Mouse (Mus musculus) frontal cortex, postnatal 25 days (tissue): ENCODE results near the gene Selplg.
"Not testable (repeated sequence)": the region's sequence is repeated elsewhere in the genome, so short reads cannot be mapped to it uniquely, and the experiment has no call there.

Experiments
- DNase-seq, 2 experiments: peaks; one replicate each; pipeline ENCODE4 v3.0.0; 2022; ENCODE audit warnings: low spot score in 2 of 2

Selplg gene

DNA sequence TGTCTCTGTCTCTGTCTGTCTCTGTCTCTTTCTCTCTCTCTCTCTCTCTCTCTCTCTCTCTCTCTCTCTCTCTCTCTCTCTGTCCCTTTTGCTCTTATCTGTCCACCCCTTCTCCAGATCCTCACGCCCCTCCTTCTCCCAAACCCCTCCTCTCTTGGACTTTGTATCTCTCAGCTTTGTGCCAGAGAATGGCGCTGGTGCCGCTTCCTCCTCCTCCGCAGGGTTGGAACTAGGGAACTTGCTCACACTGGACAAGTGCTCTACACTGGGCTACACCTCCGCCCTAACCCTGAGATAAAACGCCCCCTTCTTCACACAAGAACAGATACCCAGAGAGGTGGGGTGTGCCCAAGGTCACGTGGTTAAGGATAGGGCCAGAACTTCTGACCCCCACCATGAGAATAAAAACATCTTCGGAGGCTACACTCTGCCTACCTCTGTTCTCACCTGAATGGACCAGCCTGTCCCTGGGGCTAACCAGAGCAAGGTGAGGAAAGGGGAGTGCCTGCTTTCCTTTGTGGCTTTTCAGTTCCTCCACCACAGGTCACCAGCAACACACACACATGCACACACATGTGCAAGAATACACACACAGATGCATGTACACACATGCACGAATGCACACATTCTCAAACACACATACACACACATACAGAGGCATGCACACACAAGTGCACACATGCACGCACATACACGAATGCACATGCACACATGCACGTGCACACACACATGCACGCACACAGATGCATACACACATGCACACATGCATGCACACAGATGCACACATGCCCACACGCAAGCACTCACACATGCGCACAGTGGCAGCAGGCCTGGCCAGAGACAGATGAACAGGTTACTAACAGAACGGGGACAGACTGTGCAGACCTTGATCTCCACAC, 41.0 kb downstream of the Selplg start:
- no peak for DNase-seq

DNA sequence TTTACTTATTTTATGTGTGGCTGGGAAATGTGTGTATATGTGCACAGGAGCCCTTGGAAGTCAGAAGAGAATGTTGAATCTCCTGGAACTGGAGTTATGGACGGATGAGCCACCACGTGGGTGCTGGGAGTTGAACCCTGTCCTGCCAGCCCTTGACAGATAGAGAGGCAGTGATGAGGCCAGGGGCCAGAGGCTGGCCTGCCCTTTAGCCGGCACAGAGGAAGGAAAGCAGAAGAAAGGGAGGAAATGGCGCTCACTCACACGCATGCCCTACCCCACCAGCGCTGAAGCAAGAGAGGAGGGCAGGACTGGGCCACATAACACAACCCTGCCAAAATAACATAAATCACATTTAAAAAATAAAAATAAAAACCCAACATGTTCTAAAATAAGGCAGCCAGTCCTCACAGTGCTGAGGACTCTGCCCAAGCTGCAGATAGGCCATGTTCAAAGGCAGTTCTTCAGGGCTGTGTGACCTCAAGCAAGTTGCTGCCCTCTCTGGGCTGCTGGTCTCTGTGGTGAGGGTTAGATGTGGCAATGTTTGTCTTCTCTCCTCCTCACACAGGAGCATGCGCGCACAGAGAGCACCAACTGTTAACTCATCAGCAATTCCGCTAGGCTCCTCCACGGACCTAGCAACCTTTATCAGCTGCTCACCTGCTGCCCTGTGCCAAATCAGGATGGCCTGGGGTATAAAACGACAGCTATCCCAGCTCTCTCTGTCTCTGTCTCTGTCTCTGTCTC, 41.8 kb downstream of the Selplg start:
- DNase-seq, result no peak

- no peak for DNase-seq
These were observed 43.2 kb downstream of the Selplg start for GRCm38 (mm10) chr5:113789075-113789788.

- no peak for DNase-seq
These were observed 43.8 kb downstream of the Selplg start for GRCm38 (mm10) chr5:113788645-113789044.

- DNase-seq, result no peak
These were observed 45.5 kb downstream of the Selplg start for GRCm38 (mm10) chr5:113786985-113787384.

DNA sequence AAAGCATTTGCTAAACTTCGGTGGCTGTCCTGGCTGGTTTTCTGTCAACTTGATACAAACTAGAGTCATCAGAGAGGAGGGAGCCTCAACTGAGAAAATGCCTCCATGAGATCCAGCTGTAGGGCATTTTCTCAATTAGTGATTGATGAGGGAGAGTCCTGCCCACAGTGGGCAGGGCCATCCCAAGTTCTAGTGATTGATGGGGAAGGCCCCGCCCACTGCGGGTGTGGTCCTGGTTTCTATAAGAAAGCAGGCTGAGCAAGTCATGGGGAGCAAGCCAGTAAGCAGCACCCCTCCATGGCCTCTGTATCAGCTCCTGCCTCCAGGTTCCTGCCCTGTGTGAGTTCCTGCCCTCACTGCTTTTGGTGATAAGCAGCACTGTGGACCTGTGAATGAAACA, 48.3 kb downstream of the Selplg start:
- DNase-seq, result not testable (repeated sequence)

- no peak for DNase-seq
These were observed 48.9 kb downstream of the Selplg start for GRCm38 (mm10) chr5:113783581-113784001.

DNA sequence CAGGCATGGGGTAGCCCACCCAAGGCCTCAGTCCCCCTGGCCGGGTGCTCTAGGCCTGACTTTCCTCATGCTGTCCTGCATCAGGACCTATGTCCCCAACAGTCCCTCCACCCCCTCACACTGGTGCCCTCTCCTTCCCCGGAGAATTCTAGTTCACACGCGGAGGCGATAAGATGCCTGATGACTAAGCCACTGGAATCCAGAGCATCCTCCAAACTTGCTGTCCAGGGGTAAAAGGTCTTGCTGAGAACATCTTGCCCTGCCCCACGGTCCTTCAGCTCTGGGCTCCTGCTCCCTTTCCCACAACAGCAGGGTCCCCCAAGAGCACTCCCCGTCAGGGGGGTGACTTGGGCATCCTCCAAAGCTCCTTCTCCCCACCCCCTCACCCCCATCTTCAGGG, 49.8 kb downstream of the Selplg start:
- DNase-seq, result no peak

GRCm38 (mm10) chr5:113781875-113782274, 50.6 kb downstream of the Selplg start:
- no peak for DNase-seq

- no peak for DNase-seq
These were observed 51.2 kb downstream of the Selplg start for GRCm38 (mm10) chr5:113781254-113781653.

GRCm38 (mm10) chr5:113780763-113781162, 51.7 kb downstream of the Selplg start:
- no peak for DNase-seq

GRCm38 (mm10) chr5:113780082-113780752, 52.2 kb downstream of the Selplg start:
- no peak for DNase-seq

DNA sequence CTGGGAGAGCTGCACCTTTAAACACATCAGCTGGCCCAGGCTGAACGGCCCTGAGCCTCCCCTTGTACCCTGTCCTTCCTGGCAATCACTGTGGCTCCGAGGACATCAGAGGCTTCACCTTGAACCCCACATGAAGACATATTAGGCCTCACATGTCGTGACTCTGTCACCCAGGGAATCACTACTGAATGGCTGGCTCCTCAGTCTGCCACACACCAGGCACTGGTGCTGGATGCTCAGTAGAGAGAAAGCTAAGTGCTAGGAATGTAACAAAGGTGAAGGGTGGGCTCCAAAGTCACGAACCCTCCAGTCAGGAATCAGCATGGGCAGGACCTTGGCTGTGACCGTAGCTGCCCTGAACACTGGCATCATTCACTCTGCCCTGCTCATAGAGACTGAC, 52.9 kb downstream of the Selplg start:
- DNase-seq, result no peak

- DNase-seq, result not testable (repeated sequence)
These were observed 54.7 kb downstream of the Selplg start for GRCm38 (mm10) chr5:113777728-113778127.

- no peak for DNase-seq
These were observed 55.6 kb downstream of the Selplg start for GRCm38 (mm10) chr5:113776896-113777226.

DNA sequence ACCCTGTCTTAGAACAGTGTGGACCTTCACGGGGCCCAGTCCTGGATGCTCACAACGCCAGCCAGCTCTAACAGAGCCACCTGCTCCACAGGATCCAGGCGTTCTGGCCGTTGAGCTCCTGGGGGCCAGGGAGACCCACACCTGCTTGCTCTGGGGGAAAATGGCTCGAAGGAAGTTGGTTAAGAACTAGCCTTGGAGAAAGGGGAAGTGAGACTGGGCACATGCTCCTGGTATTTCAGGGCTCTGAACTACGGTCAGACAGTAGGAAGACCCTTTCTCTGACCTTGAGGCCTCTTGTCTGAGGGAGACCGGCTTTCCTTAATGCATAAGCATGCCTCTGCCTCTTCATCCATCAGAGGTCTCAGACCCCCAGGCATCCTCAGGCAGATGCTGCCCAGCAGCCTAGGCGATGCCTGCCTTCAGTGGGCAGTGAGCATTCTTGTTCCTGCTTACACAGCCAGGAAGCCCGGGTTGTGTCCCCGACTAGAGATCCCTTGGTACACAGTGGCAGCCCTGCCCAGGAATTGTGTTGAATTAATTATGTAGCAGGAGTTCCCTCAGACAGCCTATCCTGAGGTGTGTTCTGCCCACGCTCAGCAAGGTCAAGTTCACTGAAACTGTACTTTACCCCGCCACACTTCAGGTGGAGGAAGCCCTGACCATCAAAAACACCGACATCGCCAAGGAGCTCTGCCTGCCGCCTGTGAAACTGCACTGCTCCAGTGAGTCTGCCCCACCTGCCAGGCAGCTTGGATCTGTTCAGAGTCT, 56.1 kb downstream of the Selplg start:
- no peak for DNase-seq

DNA sequence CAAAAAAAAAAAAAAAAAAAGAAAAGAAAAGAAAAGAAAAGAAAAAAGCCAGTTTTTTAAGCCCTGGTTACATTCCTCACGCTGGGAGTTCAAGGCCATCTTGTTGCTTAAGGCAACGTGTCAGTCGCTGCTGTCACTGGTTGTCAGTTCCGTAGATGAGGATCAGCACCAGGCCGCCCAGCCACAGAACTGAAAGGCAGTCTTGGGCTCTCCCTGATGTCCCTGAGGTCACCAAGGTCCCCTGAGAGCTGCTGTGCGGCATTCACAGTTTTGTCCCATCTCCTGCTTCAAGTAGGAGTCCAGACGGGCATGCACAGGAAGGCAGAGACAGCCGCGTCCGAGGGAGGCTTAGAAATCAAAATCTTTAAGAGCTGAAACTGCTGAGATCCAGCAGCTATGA, 56.9 kb downstream of the Selplg start:
- no peak for DNase-seq

DNA sequence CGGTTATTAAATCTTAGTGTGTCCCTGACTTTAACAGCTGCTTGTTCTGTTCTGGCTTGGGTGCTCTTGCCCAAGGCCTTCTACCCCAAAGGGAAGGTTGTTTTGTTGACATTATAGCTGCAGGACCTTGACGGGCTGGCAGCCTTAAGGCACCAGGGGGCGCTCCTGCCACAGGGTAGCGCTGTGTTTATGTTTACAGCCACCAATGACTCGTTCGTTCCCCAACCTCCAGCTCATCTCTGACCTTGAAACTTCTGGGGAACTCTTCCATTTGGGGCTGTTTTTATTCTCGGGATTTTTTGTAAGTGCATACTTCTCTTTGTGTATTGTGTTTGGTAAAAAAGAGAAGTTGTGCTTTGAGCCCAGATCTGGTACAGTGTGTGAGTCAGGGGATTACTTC, 58.8 kb downstream of the Selplg start:
- peak; percentile 82 to 85 for DNase-seq

DNA sequence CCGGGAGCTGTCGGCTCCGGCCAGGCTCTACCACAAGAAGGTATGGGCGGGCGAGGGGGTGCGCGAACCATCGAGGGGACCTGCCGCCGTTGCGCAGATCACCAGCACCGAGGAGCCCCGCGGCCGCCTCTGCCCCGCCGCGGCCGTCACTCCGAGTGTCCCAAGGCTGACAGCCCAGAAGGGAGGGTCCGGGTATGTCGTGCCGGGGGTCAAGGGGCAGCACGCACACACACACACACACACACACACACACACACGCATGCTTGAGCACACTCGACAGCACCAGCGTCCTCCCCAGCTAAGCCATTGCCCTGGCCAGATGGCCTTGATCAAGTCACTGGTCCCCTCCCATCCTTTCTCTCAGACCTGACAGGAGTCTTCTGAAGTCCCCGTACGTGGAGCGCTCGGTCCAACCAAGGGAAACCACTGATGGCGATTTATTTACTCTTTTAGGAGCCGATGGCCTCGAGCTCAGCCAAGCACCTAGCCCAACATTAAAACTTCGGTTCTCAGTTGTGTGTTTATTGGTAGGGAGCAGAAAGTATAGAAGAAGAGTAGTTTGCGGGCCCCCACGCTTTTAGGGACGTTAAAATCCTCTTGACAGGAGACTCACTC, 59.4 kb downstream of the Selplg start:
- DNase-seq, result no peak

- DNase-seq, result peak; percentile 73 to 88
These were observed 60.0 kb downstream of the Selplg start, which contains the start of the genes Sart3 and Iscu for GRCm38 (mm10) chr5:113772450-113772895. TSS of gene Sart3 (minus strand) at chr5:113772510. TSS of gene Iscu (plus strand) at chr5:113772748.
